Mouse (Mus musculus) layer of hippocampus, adult 11-12 months (tissue): ENCODE results near the gene Rgcc.

Experiments used
- DNase-seq: peaks from one replicate; pipeline ENCODE4 v3.0.0; 2022; ENCODE audit warnings: low spot score

Gene Rgcc

GRCm38 (mm10) chr14:79241656-79242385 lies 59.6 kb downstream of the Rgcc start:
- no peak for DNase-seq

DNA sequence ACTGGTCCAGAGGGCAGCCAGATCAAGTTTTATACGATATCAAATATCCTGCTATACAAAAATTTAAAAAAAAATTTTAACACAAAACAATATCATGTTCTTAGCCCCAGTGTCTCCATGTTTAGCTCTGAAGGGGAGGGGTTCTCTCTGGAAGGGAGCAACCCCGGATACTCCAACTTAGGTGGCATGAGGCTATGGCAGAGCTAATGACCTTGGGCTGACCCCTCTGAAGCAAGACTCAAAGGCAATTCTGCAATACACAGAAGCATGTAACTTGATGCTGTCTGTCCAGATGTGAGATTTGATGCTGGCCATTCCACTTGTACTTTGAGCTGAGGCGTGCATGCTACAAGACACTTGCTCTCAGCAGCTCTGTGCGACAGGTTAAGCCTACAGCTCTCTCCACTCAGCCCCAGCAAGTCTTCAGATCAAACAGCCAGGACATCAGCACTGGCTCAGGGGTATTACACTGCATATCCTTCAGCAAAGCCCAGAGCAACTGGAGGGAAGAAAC lies 60.3 kb downstream of the Rgcc start:
- DNase-seq: no peak

DNA sequence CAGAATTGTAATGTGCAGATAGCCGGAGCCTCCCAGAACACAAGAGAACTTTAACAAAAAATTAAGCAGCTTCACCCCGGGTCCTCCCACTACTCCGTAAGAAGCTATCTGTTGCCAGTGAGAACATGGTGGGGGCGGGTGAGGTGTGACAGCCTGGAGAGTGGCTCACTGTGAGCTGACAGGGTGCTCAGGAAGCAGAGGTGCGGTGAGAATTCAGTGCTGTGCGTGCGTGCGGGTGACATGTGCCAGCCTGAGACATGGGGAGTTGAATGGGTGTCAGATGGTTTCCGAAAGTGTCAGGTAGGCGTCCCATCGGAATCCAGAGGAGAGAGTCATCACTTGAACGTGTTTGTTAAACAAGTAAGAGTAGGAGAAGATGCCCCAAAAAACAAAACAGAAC lies 62.0 kb downstream of the Rgcc start:
- no peak for DNase-seq
